Mouse (Mus musculus) thymus, adult 2 months (tissue): ENCODE data around the gene Sult2b1. TPM values are rescaled to one million over a fixed set of nuclear protein-coding genes. Genes with fewer than 3 reads are reported as not detected.

Source experiments
- DNase-seq: peaks from one replicate; pipeline ENCODE4 v3.0.0; 2021
- H3K27ac ChIP-seq: fragments of 200-500 bp; 2 replicates; pipeline ENCODE4 v1.5.1; 2012; ENCODE audit warnings: low read length, control low read depth; ENCODE audit not compliant: control insufficient read depth, insufficient read depth
- H3K27me3 ChIP-seq: fragments of 200-500 bp; 2 replicates; pipeline ENCODE4 v1.6.1; 2012; ENCODE audit warnings: mild to moderate bottlenecking, low read length, moderate library complexity, mixed read lengths; ENCODE audit not compliant: control insufficient read depth, insufficient read depth
- H3K36me3 ChIP-seq: fragments of 200-500 bp; 2 replicates; pipeline ENCODE4 v1.6.1; 2012; ENCODE audit warnings: mild to moderate bottlenecking, low read length, moderate library complexity; ENCODE audit not compliant: control insufficient read depth, insufficient read depth
- H3K4me1 ChIP-seq: fragments of 200-500 bp; replicated peaks from 2 replicates; pipeline ENCODE4 v1.6.1; 2012; ENCODE audit warnings: low read length; ENCODE audit not compliant: control insufficient read depth, insufficient read depth
- H3K4me3 ChIP-seq: fragments of 200-500 bp; 2 replicates; pipeline ENCODE4 v1.5.1; 2012; ENCODE audit warnings: mild to moderate bottlenecking, low read length, control low read depth, moderate library complexity; ENCODE audit not compliant: control insufficient read depth, insufficient read depth
- CTCF ChIP-seq: fragments of 200-500 bp; IDR thresholded peaks from 2 replicates; pipeline ENCODE4 v1.5.1; 2012; ENCODE audit warnings: mild to moderate bottlenecking, control low read depth, low read length, moderate library complexity, borderline replicate concordance; ENCODE audit not compliant: control insufficient read depth, poor library complexity, insufficient read depth; ENCODE audit errors: extremely low read depth
- POLR2A ChIP-seq: fragments of 200-500 bp; IDR thresholded peaks from 2 replicates; pipeline ENCODE4 v1.6.1; 2012; ENCODE audit warnings: mild to moderate bottlenecking, low read length, control low read depth, moderate library complexity; ENCODE audit not compliant: control insufficient read depth, poor library complexity, insufficient read depth; ENCODE audit errors: extremely low read depth
- WGBS: fragments of 180-500 bp; shearing (Covaris S2); methylation state at CpG from one replicate; pipeline ENCODE4 v1.1.7; 2018; 5-methylcytosine and 5-hydroxymethylcytosine counted together
- polyA plus RNA-seq: library from polyadenylated mRNA; depleted of rRNA; stranded (reverse); fragments of >200 nt; gene quantifications from 2 replicates; pipeline ENCODE4 v1.2.3, GENCODE M21; 2012

Gene Sult2b1
- polyA plus RNA-seq, 1 experiment: 3.9 TPM

GRCm38 (mm10) chr7:45826631-45827030, 42.2 kb upstream of the Sult2b1 start:
- H3K27ac ChIP-seq: no peak overlapping the region
- peaks cover 13% of the 10 kb centered on the region for H3K36me3 ChIP-seq
- DNase-seq: no peak
- peaks cover 8% of the 10 kb centered on the region for H3K4me1 ChIP-seq
- TF ChIP-seq CTCF (no peak), POLR2A (no peak)
- 91% methylated on average over 7 of the region's 7 CpGs for WGBS
- H3K4me3 ChIP-seq: no peak overlapping the region
- peaks cover 2% of the 10 kb centered on the region; the same call in 1 of the 2 replicates for H3K27me3 ChIP-seq

DNA sequence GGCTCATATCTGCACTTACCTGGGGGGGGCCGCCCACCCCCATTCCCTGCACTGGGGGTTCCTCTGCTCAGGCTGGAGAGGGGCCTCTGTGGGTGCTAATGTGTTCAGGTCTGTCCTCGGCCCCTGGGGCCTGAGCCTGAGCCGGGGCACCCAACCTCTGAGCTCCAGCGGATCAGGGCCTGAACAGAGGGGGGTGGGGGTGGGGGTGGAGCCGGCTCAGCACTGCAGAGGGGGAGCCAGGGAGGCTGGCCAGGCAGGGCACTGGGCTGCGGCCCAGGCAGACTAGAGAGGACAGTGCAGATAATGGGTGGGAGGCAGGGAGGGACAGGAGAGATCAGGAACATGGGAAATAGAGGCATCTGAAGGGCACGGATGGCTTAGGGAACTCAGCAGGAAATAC, 40.1 kb upstream of the Sult2b1 start, which contains the start of gene Kcnj14:
Gene Kcnj14 (minus strand): TSS at position 185 of the 400 bp plus-strand sequence.
- peaks cover 13% of the 10 kb centered on the region for H3K36me3 ChIP-seq
- WGBS: 90% methylated on average over 7 of the region's 7 CpGs
- TF ChIP-seq POLR2A (no peak), CTCF (no peak)
- H3K4me3 ChIP-seq: no peak within 1 kb of the TSS
- no peak within 1 kb of the TSS for H3K27ac ChIP-seq
- H3K4me1 ChIP-seq: no peaks in the 10 kb centered on the region
- no peaks in the 10 kb centered on the region for H3K27me3 ChIP-seq
- no peak for DNase-seq

- Histone ChIP-seq H3K27ac (no peak overlapping the region), H3K4me1 (no peaks in the 10 kb centered on the region), H3K4me3 (no peak overlapping the region), H3K27me3 (no peaks in the 10 kb centered on the region), H3K36me3 (peaks cover 10% of the 10 kb centered on the region)
- DNase-seq: no peak
- TF ChIP-seq POLR2A: no peak
- no peak for TF ChIP-seq CTCF
Observed at GRCm38 (mm10) chr7:45820913-45821312, 36.4 kb upstream of the Sult2b1 start.

DNA sequence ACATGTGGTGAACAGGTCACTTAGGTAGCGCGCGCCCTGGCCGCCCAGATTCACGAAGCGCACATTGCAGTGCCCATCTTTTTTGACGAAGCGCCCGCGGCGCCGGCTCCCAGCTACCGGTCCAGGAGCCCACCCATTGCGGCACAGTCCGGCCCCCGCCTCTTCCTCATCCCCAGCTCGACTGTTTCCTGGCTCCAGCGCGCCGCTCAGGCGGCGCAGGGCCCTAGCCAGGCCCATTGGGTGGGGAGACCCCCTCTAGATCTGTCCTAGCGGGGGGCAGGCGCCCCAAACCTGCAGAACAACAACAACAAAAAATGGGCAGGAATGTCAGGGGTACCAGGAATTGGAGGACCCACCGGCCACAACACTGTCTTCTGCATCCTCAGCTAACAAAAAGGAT, 35.4 kb upstream of the Sult2b1 start:
- no peaks in the 10 kb centered on the region for H3K27me3 ChIP-seq
- 21% methylated on average over 25 of the region's 25 CpGs for WGBS
- no peak overlapping the region for H3K4me3 ChIP-seq
- H3K4me1 ChIP-seq: peaks cover 6% of the 10 kb centered on the region
- H3K27ac ChIP-seq: no peak overlapping the region
- no peak for TF ChIP-seq CTCF
- TF ChIP-seq POLR2A: no peak
- H3K36me3 ChIP-seq: no peaks in the 10 kb centered on the region; the same call in 1 of the 2 replicates
- no peak for DNase-seq

GRCm38 (mm10) chr7:45815984-45816351, 31.5 kb upstream of the Sult2b1 start:
- Histone ChIP-seq H3K36me3 (peaks cover 16% of the 10 kb centered on the region), H3K4me1 (peaks cover 16% of the 10 kb centered on the region), H3K27ac (no peak overlapping the region), H3K27me3 (no peaks in the 10 kb centered on the region), H3K4me3 (no peak overlapping the region)
- TF ChIP-seq POLR2A (no peak), CTCF (no peak)
- 79% methylated on average over 2 of the region's 2 CpGs for WGBS
- DNase-seq: no peak

DNA sequence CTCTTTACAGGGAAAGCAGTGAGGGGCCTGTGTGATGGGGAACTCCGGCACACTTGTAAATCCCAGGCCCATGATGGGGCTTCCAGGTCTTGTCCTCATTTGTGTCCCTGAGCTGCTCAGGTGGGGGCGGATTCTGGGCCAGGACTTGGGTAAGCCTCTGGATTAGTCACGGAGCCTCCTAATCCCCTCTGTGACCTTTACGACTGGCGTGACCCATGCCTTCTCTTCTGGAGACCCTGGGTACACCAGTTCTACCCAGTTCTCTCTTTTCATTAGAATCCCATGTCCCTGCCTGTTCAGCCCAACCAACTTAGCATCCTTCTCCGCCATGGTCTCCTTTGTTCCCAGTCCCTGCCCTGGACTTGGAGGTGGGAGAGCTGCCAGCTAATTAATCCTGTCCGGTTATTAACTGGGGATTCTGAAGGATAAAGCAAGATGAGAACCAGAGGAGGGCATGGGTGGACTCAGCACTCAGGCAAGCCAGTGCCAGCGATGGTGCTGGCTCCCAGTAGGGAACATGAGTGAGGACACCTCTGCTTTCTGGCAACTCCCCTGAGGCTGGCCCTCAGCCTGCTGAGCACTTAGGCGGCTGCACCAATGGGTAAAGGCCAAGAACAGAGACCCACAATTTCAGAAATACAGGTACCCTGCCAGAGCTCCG, 31.0 kb upstream of the Sult2b1 start:
- H3K4me3 ChIP-seq: no peak overlapping the region
- TF ChIP-seq POLR2A: no peak
- TF ChIP-seq CTCF: no peak
- peaks cover 16% of the 10 kb centered on the region for H3K4me1 ChIP-seq
- H3K27ac ChIP-seq: no peak overlapping the region
- no peak for DNase-seq
- H3K36me3 ChIP-seq: peaks cover 21% of the 10 kb centered on the region
- H3K27me3 ChIP-seq: no peaks in the 10 kb centered on the region
- 92% methylated on average over 10 of the region's 10 CpGs for WGBS
